ENCODE assay signal across 28 mouse cellular contexts in genomic region chr12:91776342-91776741, GRCm38 (mm10). TPM values are rescaled to one million over a fixed set of nuclear protein-coding genes. Genes with fewer than 3 reads are reported as not detected.
DNase-seq lines count a peak whose midpoint lies in the region; ATAC-seq and TF ChIP-seq lines count a peak whose summit lies in the region.
"Had no signal": no experiment of that assay in that cellular context is flagged by ENCODE, and none has a peak within 500 bp of the region (broad histone marks: within the 10 kb centered on the region; RNA-seq: fewer than 3 reads in every experiment).

No protein-coding gene starts in this region.

- peaks cover 22% of the 10 kb centered on the region; the same call in 1 of the 2 replicates for H3K79me2 ChIP-seq in liver, adult 2 months (ENCODE audit: control insufficient read depth, insufficient read depth, low read length)

- no peak overlapping the region for H3K4me3 ChIP-seq in liver, adult 2 months (ENCODE audit: insufficient read depth, low read depth, low read length)
- no peak overlapping the region for H3K4me3 ChIP-seq in liver, embryonic 12.5 days
- no peak overlapping the region for H3K4me3 ChIP-seq in neural tube, embryonic 13.5 days
- H3K4me3 ChIP-seq: limb, embryonic 12.5 days; neural tube, embryonic 12.5 days; stomach, embryonic 15.5 days had no signal

- 28% methylated on average over 5 of the region's 5 CpGs for WGBS in liver, adult 2 months
- 29% methylated on average over 5 of the region's 5 CpGs for WGBS in liver, embryonic 12.5 days (ENCODE audit: insufficient replicate concordance)
- WGBS in neural tube, embryonic 13.5 days, result 85% methylated on average over 5 of the region's 5 CpGs

- peaks cover 4% of the 10 kb centered on the region for H3K4me1 ChIP-seq in liver, adult 2 months (ENCODE audit: control insufficient read depth, insufficient read depth, low read length)
- H3K4me1 ChIP-seq in liver, embryonic 12.5 days, result peaks cover 59% of the 10 kb centered on the region
- peaks cover 20% of the 10 kb centered on the region for H3K4me1 ChIP-seq in neural tube, embryonic 13.5 days (replicated peaks)

- H3K27me3 ChIP-seq in liver, adult 2 months (ENCODE audit: control insufficient read depth, insufficient read depth, low read length), result no peaks in the 10 kb centered on the region
- 0 out of 2 replicates have a peak, but pooled peaks cover 13% of the 10 kb centered on the region for H3K27me3 ChIP-seq in liver, embryonic 12.5 days (replicated peaks)
- no peaks in the 10 kb centered on the region; the same call in 1 of the 2 replicates for H3K27me3 ChIP-seq in neural tube, embryonic 13.5 days
- H3K27me3 ChIP-seq: forebrain, embryonic 13.5 days; neural tube, embryonic 12.5 days; stomach, embryonic 15.5 days had no signal

- H3K4me2 ChIP-seq in liver, embryonic 12.5 days, result no peak overlapping the region
- H3K4me2 ChIP-seq in neural tube, embryonic 13.5 days, result peak overlapping the region; percentile 98; the same call in 1 of the 2 replicates
- H3K4me2 ChIP-seq: heart, embryonic 11.5 days; limb, embryonic 12.5 days; midbrain, embryonic 11.5 days; neural tube, embryonic 12.5 days; stomach, embryonic 15.5 days had no signal

- TF ChIP-seq CTCF in liver, adult 2 months (IDR thresholded peaks at IDR 0.05; ENCODE audit: low read depth, low read length), result no peak

- no peaks in the 10 kb centered on the region for H3K9me3 ChIP-seq in liver, embryonic 12.5 days (replicated peaks)
- no peaks in the 10 kb centered on the region for H3K9me3 ChIP-seq in neural tube, embryonic 13.5 days
- H3K9me3 ChIP-seq: forebrain, embryonic 13.5 days; limb, embryonic 12.5 days; neural tube, embryonic 12.5 days; stomach, embryonic 15.5 days had no signal

- ATAC-seq in liver, embryonic 12.5 days, result no peak
- ATAC-seq in neural tube, embryonic 13.5 days (ENCODE audit: low read depth), result no peak
- ATAC-seq: forebrain, embryonic 13.5 days; liver, postnatal 0 days; midbrain, embryonic 16.5 days had no signal

- DNase-seq in adrenal gland, postnatal 14 days, result peak; percentile 31
- no peak for DNase-seq in adrenal gland, postnatal 10 days
- peak; percentile 17 for DNase-seq in liver, adult 2 months (ENCODE audit: extremely low read depth, low read depth, low spot score)
- DNase-seq in neural tube, embryonic 10.5 days (ENCODE audit: extremely low spot score, low spot score), result no peak
- no peak for DNase-seq in left cerebral cortex, postnatal 36 days (ENCODE audit: low spot score in 2 of 2)
- no peak for DNase-seq in kidney, postnatal 10 days
- DNase-seq: cerebellum, adult 8-10 months; cerebellum, postnatal 25 days; gastrocnemius, postnatal 25 days; heart, adult 18-20 months; heart, postnatal 36 days; kidney, adult 2 months; kidney, postnatal 4 days; layer of hippocampus, adult 9-11 months; liver, postnatal 0 days; retina, postnatal 1 day; right cerebral cortex, postnatal 25 days had no signal

- H3K27ac ChIP-seq in liver, adult 2 months (replicated peaks; ENCODE audit: insufficient read depth, low read depth, low read length), result no peak overlapping the region
- no peak overlapping the region for H3K27ac ChIP-seq in liver, embryonic 12.5 days
- no peak overlapping the region for H3K27ac ChIP-seq in neural tube, embryonic 13.5 days (replicated peaks)
- H3K27ac ChIP-seq: forebrain, embryonic 13.5 days; hindbrain, embryonic 14.5 days; limb, embryonic 12.5 days; macrophage; neural tube, embryonic 12.5 days; stomach, embryonic 15.5 days had no signal

- TF ChIP-seq POLR2A in liver, adult 2 months (IDR thresholded peaks at IDR 0.05; ENCODE audit: extremely low read depth, insufficient read depth, low read length), result no peak

- intact Hi-C loops in left cerebral cortex, postnatal 36 days (cut with DNase I), result loop anchor here (5.0 kb wide), 2 partner anchors 44 to 104 kb away; no protein-coding TSS in a partner anchor

- no peak overlapping the region for H3K9ac ChIP-seq in liver, adult 2 months (ENCODE audit: low read depth, low read length)
- no peak overlapping the region for H3K9ac ChIP-seq in liver, embryonic 12.5 days
- H3K9ac ChIP-seq in neural tube, embryonic 13.5 days, result no peak overlapping the region
- H3K9ac ChIP-seq: forebrain, embryonic 13.5 days; hindbrain, embryonic 14.5 days; limb, embryonic 12.5 days; liver, postnatal 0 days; neural tube, embryonic 12.5 days; stomach, embryonic 15.5 days had no signal

- H3K36me3 ChIP-seq in liver, adult 2 months (ENCODE audit: control insufficient read depth, insufficient read depth, low read length), result no peaks in the 10 kb centered on the region
- H3K36me3 ChIP-seq in liver, embryonic 12.5 days, result no peaks in the 10 kb centered on the region
- no peaks in the 10 kb centered on the region for H3K36me3 ChIP-seq in neural tube, embryonic 13.5 days
- H3K36me3 ChIP-seq: limb, embryonic 12.5 days; neural tube, embryonic 12.5 days; stomach, embryonic 15.5 days had no signal

RNA-seq across cellular contexts. Expression of gene Ston2, which starts 11.8 kb away (rescaled TPM):
- total RNA-seq in adrenal gland, postnatal 14 days (2021), result 6.4 and 10.1 TPM in 2 replicates
- total RNA-seq in adrenal gland, postnatal 10 days (2021), result 10 to 100 TPM; 10.0 to 12.9 TPM
- 4.6 and 6.5 TPM in 2 replicates for total RNA-seq in liver, adult 2 months (2014; rRNA removed)
- 9.3 and 11.4 TPM in 2 replicates for polyA plus RNA-seq in liver, adult 2 months (2012; rRNA removed)
- 35.7 and 37.9 TPM in 2 replicates for polyA plus RNA-seq in liver, embryonic 12.5 days (2016; fragmentation: Nextera tagmentation; extraction: Ambion mirVana)
- polyA plus RNA-seq in neural tube, embryonic 13.5 days (2015; fragmentation: Nextera tagmentation; extraction: Ambion mirVana), result 6.8 and 7.4 TPM in 2 replicates
- 10 to 100 TPM; 14.9 to 16.9 TPM for total RNA-seq in left cerebral cortex, postnatal 36 days (2021)

Comparison
In these comparisons a context has a peak if more than half of its experiments do, and no peak if none do; other contexts are left out.
1. DNase-seq: peak in adrenal gland, postnatal 14 days (single experiment) and liver, adult 2 months (single experiment); none in adrenal gland, postnatal 10 days (single experiment), neural tube, embryonic 10.5 days (single experiment), left cerebral cortex, postnatal 36 days (0 of 2) and kidney, postnatal 10 days (single experiment).